Mouse (Mus musculus) embryonic facial prominence, embryonic 15.5 days (tissue): ENCODE results near the gene Gapdhs. TPM values are rescaled to one million over a fixed set of nuclear protein-coding genes. Genes with fewer than 3 reads are reported as not detected.

Source experiments
- polyA plus RNA-seq: library from polyadenylated mRNA; unstranded; fragments of >200 nt; fragmentation: Nextera tagmentation; extraction: Ambion mirVana; gene quantifications from 2 replicates; pipeline ENCODE4 v1.2.1, GENCODE M21; 2015

Gapdhs gene
- polyA plus RNA-seq, 1 experiment from 2014 or later: 0.48 TPM

Other genes with a start within 250 kb of the Gapdhs start
- 12.2 and 16.2 TPM in 2 replicates for gene Arhgap33, start 208.6 kb downstream of the Gapdhs start, polyA plus RNA-seq
- 19.9 and 22.2 TPM in 2 replicates for gene Hspb6, start 191.5 kb downstream of the Gapdhs start, polyA plus RNA-seq
- gene Proser3, start 191.4 kb downstream of the Gapdhs start, polyA plus RNA-seq: 11.6 and 17.6 TPM in 2 replicates
- gene Lin37, start 183.8 kb downstream of the Gapdhs start, polyA plus RNA-seq: 45.6 and 46.8 TPM in 2 replicates
- 83.7 and 86.6 TPM in 2 replicates for gene U2af1l4, start 180.4 kb downstream of the Gapdhs start, polyA plus RNA-seq
- 11.0 and 15.0 TPM in 2 replicates for gene Gm49396, start 180.3 kb downstream of the Gapdhs start, polyA plus RNA-seq
- gene Psenen, start 180.1 kb downstream of the Gapdhs start, polyA plus RNA-seq: 136 and 140 TPM in 2 replicates
- 5.3 and 6.1 TPM in 2 replicates for gene Igflr1, start 178.3 kb downstream of the Gapdhs start, polyA plus RNA-seq
- 10.8 and 11.6 TPM in 2 replicates for gene Kmt2b, start 155.0 kb downstream of the Gapdhs start, polyA plus RNA-seq
- gene Zbtb32, start 144.8 kb downstream of the Gapdhs start, polyA plus RNA-seq: 1.5 and 1.8 TPM in 2 replicates
- 0.54 and 0.75 TPM in 2 replicates for gene Upk1a, start 130.8 kb downstream of the Gapdhs start, polyA plus RNA-seq
- 848 and 867 TPM in 2 replicates for gene Cox6b1, start 117.5 kb downstream of the Gapdhs start, polyA plus RNA-seq
- not detected in 2 replicates for gene Etv2, start 107.8 kb downstream of the Gapdhs start, polyA plus RNA-seq
- 126 and 129 TPM in 2 replicates for gene Rbm42, start 93.4 kb downstream of the Gapdhs start, polyA plus RNA-seq
- 37.8 and 41.2 TPM in 2 replicates for gene Haus5, start 78.7 kb downstream of the Gapdhs start, polyA plus RNA-seq
- not detected in 2 replicates for gene Pmis2, start 72.1 kb downstream of the Gapdhs start, polyA plus RNA-seq
- 0.41 and 0.64 TPM in 2 replicates for gene 2200002J24Rik, start 44.8 kb downstream of the Gapdhs start, polyA plus RNA-seq
- 0.29 and 0.63 TPM in 2 replicates for gene Atp4a, start 31.5 kb downstream of the Gapdhs start, polyA plus RNA-seq
- gene Tmem147, start 14.1 kb downstream of the Gapdhs start, polyA plus RNA-seq: 191 and 200 TPM in 2 replicates
- 163 and 182 TPM in 2 replicates for gene Sbsn, start 7.8 kb upstream of the Gapdhs start, polyA plus RNA-seq
- gene Dmkn, start 20.1 kb upstream of the Gapdhs start, polyA plus RNA-seq: 491 and 576 TPM in 2 replicates
- 1,669 and 1,901 TPM in 2 replicates for gene Krtdap, start 44.2 kb upstream of the Gapdhs start, polyA plus RNA-seq
- gene Ffar2, start 80.1 kb upstream of the Gapdhs start, polyA plus RNA-seq: 0.14 TPM in 1 of 2 replicates, not detected in the other
- not detected in 2 replicates for gene Ffar3, start 112.5 kb upstream of the Gapdhs start, polyA plus RNA-seq
- not detected in 2 replicates for gene Ffar1, start 117.9 kb upstream of the Gapdhs start, polyA plus RNA-seq
- gene Cd22, start 136.7 kb upstream of the Gapdhs start, polyA plus RNA-seq: 0.11 and 0.20 TPM in 2 replicates
- 1.00 and 1.4 TPM in 2 replicates for gene Mag, start 171.2 kb upstream of the Gapdhs start, polyA plus RNA-seq
- 0.93 TPM in 1 of 2 replicates, not detected in the other for gene Hamp2, start 181.0 kb upstream of the Gapdhs start, polyA plus RNA-seq
- gene Hamp, start 200.4 kb upstream of the Gapdhs start, polyA plus RNA-seq: not detected in 2 replicates
- 23.3 and 25.0 TPM in 2 replicates for gene Usf2, start 213.1 kb upstream of the Gapdhs start, polyA plus RNA-seq
- 40.8 and 47.2 TPM in 2 replicates for gene Lsr, start 229.8 kb upstream of the Gapdhs start, polyA plus RNA-seq
- 3.3 and 4.8 TPM in 2 replicates for gene Fam187b, start 230.1 kb upstream of the Gapdhs start, polyA plus RNA-seq